Mouse (Mus musculus): ENCODE measurements at regions not wholly inside any gene's neighbourhood (a gene's known extent, or its start where the extent isn't known, plus 50 kb on each side); places are given as distances from the start of the nearest gene placed in this dataset.
A peak's percentile ranks its signal among the peaks of the same experiment; 100 is the strongest.
"Not testable (repeated sequence)": the region's sequence is repeated elsewhere in the genome, so short reads cannot be mapped to it uniquely, and the experiment has no call there.

DNA sequence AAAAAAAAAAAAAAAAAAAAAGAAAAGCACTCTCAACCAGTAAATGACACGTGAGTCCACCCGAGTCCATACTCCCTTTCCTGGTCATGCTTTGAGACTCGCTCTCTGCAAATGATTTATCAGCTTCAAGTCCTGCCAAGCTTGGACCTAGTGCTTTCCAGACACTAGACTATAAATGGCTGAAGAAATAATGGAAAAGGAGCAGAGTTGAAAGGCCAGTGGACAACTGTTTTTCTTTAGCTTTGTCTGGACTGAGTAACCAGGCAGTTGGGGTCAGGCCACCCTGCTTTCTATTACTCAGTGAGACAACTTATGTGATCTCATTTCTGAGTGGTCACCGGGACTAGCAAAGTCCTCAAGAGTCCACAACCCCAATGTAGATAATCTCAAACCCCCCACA lies 112.9 kb downstream of the Kcns3 start:
- DNase-seq: no peak

GRCm38 (mm10) chr12:11020571-11021545 lies 130.0 kb downstream of the Kcns3 start:
- no peak for DNase-seq

DNA sequence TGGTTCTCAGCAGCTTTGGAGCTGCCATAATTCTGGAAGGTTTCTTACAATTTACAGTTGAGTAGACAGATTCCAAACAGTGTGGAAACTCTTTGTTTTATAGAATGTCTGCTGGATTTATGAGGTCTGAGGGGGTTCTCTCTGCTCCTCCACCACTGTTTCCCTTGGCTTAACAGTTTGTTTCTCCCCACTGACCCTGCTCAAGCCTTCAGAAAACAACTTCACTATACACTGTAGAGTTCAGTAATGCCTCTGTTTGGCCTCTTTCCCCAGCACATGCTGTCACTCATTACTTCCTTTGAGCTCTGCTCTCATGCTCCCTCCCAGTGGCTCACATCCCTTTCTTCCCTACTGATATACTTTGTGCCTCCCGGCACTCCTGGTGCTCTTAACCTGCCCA lies 139.7 kb downstream of the Kcns3 start:
- no peak for DNase-seq

DNA sequence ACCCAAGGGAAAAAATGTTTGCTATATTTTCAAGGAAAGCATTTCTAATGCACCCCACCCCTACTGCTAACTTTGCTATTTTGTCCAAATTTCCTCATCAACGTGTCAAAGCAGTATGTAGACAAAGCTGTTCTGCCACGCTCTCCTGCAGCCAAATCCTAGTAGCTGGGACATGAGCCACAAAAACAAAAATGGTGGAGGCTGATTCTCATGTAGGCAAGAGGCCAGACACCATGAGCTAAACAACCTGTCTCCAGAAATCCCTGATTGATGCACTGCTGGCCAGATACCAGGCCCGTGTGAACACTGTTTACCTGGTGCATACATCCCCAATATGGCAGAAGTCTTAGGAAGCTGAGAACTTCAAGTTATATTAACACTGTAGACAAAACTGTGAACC lies 166.6 kb downstream of the Kcns3 start:
- peak; percentile 2 for DNase-seq

- no peak for DNase-seq
Measured at GRCm38 (mm10) chr12:10949184-10949583, 201.7 kb downstream of the Kcns3 start.

- peak; percentile 19 for DNase-seq
Measured at GRCm38 (mm10) chr12:10941064-10941463, 209.8 kb downstream of the Kcns3 start.

- not testable (repeated sequence) for DNase-seq
Measured at GRCm38 (mm10) chr12:10900054-10900453, 250.8 kb downstream of the Kcns3 start.

DNA sequence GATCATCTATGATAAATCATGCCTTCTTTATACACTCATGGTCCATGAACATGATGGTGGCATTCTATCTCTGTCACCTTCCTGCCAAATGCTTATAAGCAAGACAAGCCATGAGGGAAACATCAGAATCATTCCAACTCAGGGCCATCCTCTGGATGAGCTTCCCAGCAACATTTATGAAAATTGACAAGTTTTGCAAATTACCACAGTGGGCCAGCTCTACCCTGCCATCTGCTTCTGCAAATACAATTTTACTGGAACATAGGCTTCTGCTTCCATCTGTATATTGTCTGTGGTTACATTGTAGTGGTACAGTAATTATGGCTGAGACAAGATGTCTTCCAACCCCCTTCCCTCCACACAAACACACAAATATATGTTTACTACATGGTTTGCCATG lies 272.1 kb downstream of the Kcns3 start:
- DNase-seq: no peak

GRCm38 (mm10) chr12:10874589-10875554 lies 276.0 kb downstream of the Kcns3 start:
- DNase-seq: no peak

GRCm38 (mm10) chr12:10873716-10874401 lies 277.0 kb downstream of the Kcns3 start:
- DNase-seq: no peak

GRCm38 (mm10) chr12:10867674-10868635 lies 282.9 kb downstream of the Kcns3 start:
- DNase-seq: no peak

DNA sequence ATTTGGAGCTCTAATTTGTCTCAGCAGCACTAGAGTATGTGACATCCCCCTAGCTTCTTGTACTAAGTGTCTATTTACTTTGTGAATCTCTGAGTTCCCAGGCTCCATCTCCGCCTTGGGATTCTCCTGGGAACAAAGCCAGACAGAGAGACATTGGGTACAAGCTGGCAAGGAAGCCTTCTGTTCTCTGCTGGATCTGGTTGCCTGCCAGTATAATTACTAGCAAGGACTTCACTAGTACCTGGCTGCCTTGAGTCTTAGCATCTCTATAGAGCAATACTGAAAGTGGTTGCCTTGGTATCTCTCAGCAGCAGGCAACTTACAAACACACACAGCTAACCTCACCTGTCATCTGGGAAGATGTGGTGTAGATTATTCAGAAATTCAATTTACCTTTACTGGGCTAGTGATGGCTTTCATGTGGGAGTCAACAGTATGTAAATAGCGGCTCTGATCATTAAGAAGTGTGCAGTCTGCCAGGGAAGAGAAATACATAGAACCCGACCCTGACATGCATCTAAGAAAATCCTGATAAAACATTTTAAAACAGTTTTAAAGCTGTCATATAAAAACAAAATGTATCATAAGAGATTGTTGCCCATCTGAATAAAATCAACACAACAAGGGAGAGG lies 283.8 kb downstream of the Kcns3 start:
- DNase-seq: peak; percentile 9

- no peak for DNase-seq
Measured at GRCm38 (mm10) chr12:10865294-10865693, 285.6 kb downstream of the Kcns3 start.

DNA sequence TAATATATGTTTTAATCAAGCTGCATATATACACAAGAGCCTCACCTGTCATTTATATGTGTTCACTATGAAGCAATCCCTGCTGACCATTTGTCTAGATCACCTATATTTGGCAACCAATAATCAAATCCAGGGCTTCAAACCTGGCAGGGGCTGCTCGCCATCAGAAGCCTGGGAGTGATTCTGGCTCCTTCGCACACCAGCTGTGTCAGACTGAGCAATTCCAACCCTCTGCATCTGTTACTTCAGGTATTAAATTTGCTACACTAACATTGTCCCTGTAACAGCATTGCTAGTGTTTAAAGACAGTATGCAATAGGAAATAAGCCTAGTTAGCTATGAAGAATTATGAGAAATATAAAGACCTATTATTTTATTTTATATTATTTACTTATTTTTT lies 330.5 kb downstream of the Kcns3 start:
- no peak for DNase-seq

DNA sequence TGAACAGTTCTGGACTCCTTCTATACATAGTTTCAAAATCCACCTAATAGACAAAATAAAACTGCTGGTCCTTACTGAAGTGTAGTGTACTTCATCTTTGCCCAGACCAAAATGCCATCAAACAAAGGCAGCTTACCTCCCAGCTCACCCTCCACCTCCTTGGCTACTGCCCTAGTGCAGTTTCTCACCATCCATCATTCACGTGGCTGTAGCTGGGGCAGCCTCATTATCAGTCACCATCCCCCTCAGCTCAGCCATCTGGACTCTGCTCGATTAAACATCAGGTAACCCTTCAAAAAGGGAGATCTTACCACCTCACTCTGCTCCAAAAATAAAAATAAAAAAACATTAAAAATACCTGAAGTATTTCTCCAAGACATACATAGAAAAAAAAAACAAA lies 332.8 kb downstream of the Kcns3 start:
- DNase-seq: no peak

GRCm38 (mm10) chr12:10817516-10817915 lies 333.3 kb downstream of the Kcns3 start:
- no peak for DNase-seq

GRCm38 (mm10) chr12:10810597-10810996 lies 340.3 kb downstream of the Kcns3 start:
- DNase-seq: no peak

- DNase-seq: no peak
Measured at GRCm38 (mm10) chr12:10804491-10804890, 346.4 kb downstream of the Kcns3 start.
